Comparison of ENCODE assay signal across 19 mouse cellular contexts in the genomic region with DNA sequence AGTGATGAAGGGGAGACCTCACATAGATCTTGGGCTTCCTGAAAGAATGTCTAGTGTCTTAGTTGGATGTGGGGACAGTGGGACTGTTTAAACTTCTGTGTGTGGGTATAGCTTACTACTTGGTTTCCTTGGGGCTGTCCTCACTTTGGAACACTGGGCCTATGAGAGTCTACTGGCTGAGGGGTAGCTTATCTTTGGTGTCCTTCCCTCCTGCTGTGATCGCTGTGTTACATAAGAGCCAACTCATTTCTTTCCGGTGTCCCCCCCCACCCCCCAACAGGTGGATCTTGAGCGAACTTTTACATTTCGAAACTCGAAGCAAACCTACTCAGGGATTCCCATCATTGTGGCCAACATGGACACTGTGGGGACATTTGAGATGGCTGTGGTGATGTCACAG. TPM values are rescaled to one million over a fixed set of nuclear protein-coding genes. Genes with fewer than 3 reads are reported as not detected.
DNase-seq lines count a peak whose midpoint lies in the region; ATAC-seq and TF ChIP-seq lines count a peak whose summit lies in the region.
"Had no signal": no experiment of that assay in that cellular context is flagged by ENCODE, and none has a peak within 500 bp of the region (broad histone marks: within the 10 kb centered on the region; RNA-seq: fewer than 3 reads in every experiment).

No protein-coding gene starts in this region.

- H3K27me3 ChIP-seq in hindbrain, embryonic 10.5 days (ENCODE audit: insufficient read depth, poor library complexity, severe bottlenecking), result peaks cover 39% of the 10 kb centered on the region
- H3K27me3 ChIP-seq in hindbrain, embryonic 16.5 days (replicated peaks; ENCODE audit: control insufficient read depth, insufficient read depth, low read length), result no peaks in the 10 kb centered on the region
- peaks cover 3% of the 10 kb centered on the region; the same call in 1 of the 2 replicates for H3K27me3 ChIP-seq in limb, embryonic 10.5 days (ENCODE audit: low read depth, poor library complexity, severe bottlenecking)
- 0 out of 2 replicates have a peak, but pooled peaks cover 2% of the 10 kb centered on the region for H3K27me3 ChIP-seq in liver, postnatal 0 days (ENCODE audit: insufficient read depth, low read length)
- H3K27me3 ChIP-seq: heart, embryonic 15.5 days; limb, embryonic 15.5 days; megakaryocyte, embryonic 14.5 days; neural tube, embryonic 13.5 days had no signal

- 90% methylated on average over 5 of the region's 5 CpGs for WGBS in hindbrain, embryonic 10.5 days
- 92% methylated on average over 5 of the region's 5 CpGs for WGBS in hindbrain, embryonic 16.5 days
- 90% methylated on average over 5 of the region's 5 CpGs for WGBS in limb, embryonic 10.5 days
- 23% methylated on average over 5 of the region's 5 CpGs for WGBS in liver, postnatal 0 days (ENCODE audit: insufficient replicate concordance)

- DNase-seq in cerebellum, adult 11-12 months, result peak; percentile 2
- DNase-seq in cerebellum, postnatal 36 days, result no peak
- DNase-seq in hindbrain, embryonic 10.5 days (ENCODE audit: low spot score), result no peak
- DNase-seq in limb, embryonic 10.5 days (ENCODE audit: low spot score), result no peak
- DNase-seq in liver, postnatal 0 days, result no peak
- DNase-seq in testis, postnatal 14 days (ENCODE audit: low spot score), result no peak
- no peak for DNase-seq in urinary bladder, adult 18-20 months (ENCODE audit: low spot score in 2 of 2)
- DNase-seq: adrenal gland, adult 8-10 months; cerebellum, adult 11 months; cerebellum, postnatal 25 days; gastrocnemius, postnatal 14 days; lung, postnatal 10 days; right cerebral cortex, postnatal 25 days had no signal

- peak overlapping the region; percentile 53 for H3K27ac ChIP-seq in hindbrain, embryonic 10.5 days
- H3K27ac ChIP-seq in hindbrain, embryonic 16.5 days (ENCODE audit: low read depth, low read length), result no peak overlapping the region
- H3K27ac ChIP-seq in limb, embryonic 10.5 days, result 0 out of 2 replicates have a peak overlapping the region, but pooled peaks have one; percentile 31
- peak overlapping the region; percentile 37; the same call in 1 of the 2 replicates for H3K27ac ChIP-seq in liver, postnatal 0 days (ENCODE audit: low read depth)

- peaks cover 45% of the 10 kb centered on the region for H3K4me1 ChIP-seq in hindbrain, embryonic 10.5 days (replicated peaks)
- H3K4me1 ChIP-seq in hindbrain, embryonic 16.5 days (ENCODE audit: control insufficient read depth, insufficient read depth, low read depth, low read length), result peaks cover 19% of the 10 kb centered on the region
- peaks cover 48% of the 10 kb centered on the region for H3K4me1 ChIP-seq in limb, embryonic 10.5 days
- peaks cover 46% of the 10 kb centered on the region for H3K4me1 ChIP-seq in liver, postnatal 0 days (ENCODE audit: insufficient read depth)

- H3K4me3 ChIP-seq in hindbrain, embryonic 10.5 days, result no peak overlapping the region
- H3K4me3 ChIP-seq in hindbrain, embryonic 16.5 days (ENCODE audit: low read length), result no peak overlapping the region
- H3K4me3 ChIP-seq in limb, embryonic 10.5 days, result no peak overlapping the region
- peak overlapping the region; percentile 1; the same call in 1 of the 2 replicates for H3K4me3 ChIP-seq in liver, postnatal 0 days (ENCODE audit: low read depth, low read length)
- H3K4me3 ChIP-seq: heart, embryonic 15.5 days; limb, embryonic 15.5 days; neural tube, embryonic 13.5 days had no signal

- H3K9ac ChIP-seq in hindbrain, embryonic 16.5 days (ENCODE audit: low read depth, low read length), result no peak overlapping the region
- peak overlapping the region; percentile 35; the same call in 1 of the 2 replicates for H3K9ac ChIP-seq in liver, postnatal 0 days (replicated peaks)
- H3K9ac ChIP-seq: limb, embryonic 15.5 days; neural tube, embryonic 13.5 days had no signal

- no peak for TF ChIP-seq EP300 in liver, postnatal 0 days (IDR thresholded peaks at IDR 0.05; ENCODE audit: low read depth)

- no peak for ATAC-seq in hindbrain, embryonic 16.5 days
- ATAC-seq in liver, postnatal 0 days, result no peak
- ATAC-seq: inflammation-experienced regulatory T-cells, adult 6 months had no signal

- no peak overlapping the region for H3K4me2 ChIP-seq in hindbrain, embryonic 16.5 days (ENCODE audit: low read length)
- peak overlapping the region; percentile 93 for H3K4me2 ChIP-seq in liver, postnatal 0 days (ENCODE audit: low read depth, low read length)
- H3K4me2 ChIP-seq: heart, embryonic 15.5 days; limb, embryonic 15.5 days; neural tube, embryonic 13.5 days had no signal

- no peak for TF ChIP-seq CTCF in liver, postnatal 0 days (IDR thresholded peaks at IDR 0.05; ENCODE audit: low read depth)

- no peaks in the 10 kb centered on the region for H3K9me3 ChIP-seq in hindbrain, embryonic 10.5 days
- H3K9me3 ChIP-seq in hindbrain, embryonic 16.5 days (ENCODE audit: control insufficient read depth, low read length), result no peaks in the 10 kb centered on the region
- H3K9me3 ChIP-seq in limb, embryonic 10.5 days (replicated peaks), result no peaks in the 10 kb centered on the region
- no peaks in the 10 kb centered on the region for H3K9me3 ChIP-seq in liver, postnatal 0 days (ENCODE audit: low read length)
- H3K9me3 ChIP-seq: heart, embryonic 15.5 days; limb, embryonic 15.5 days; megakaryocyte, embryonic 14.5 days; neural tube, embryonic 13.5 days had no signal

- H3K36me3 ChIP-seq in hindbrain, embryonic 10.5 days, result no peaks in the 10 kb centered on the region
- no peaks in the 10 kb centered on the region for H3K36me3 ChIP-seq in hindbrain, embryonic 16.5 days (ENCODE audit: control insufficient read depth, insufficient read depth, low read length)
- H3K36me3 ChIP-seq in limb, embryonic 10.5 days, result no peaks in the 10 kb centered on the region
- H3K36me3 ChIP-seq in liver, postnatal 0 days (replicated peaks; ENCODE audit: insufficient read depth, low read length), result peaks cover 14% of the 10 kb centered on the region; the same call in 1 of the 2 replicates
- H3K36me3 ChIP-seq: heart, embryonic 15.5 days; limb, embryonic 15.5 days; neural tube, embryonic 13.5 days had no signal

RNA-seq across cellular contexts. Expression of a gene that starts 6.9 kb away (rescaled TPM):
- polyA plus RNA-seq in hindbrain, embryonic 10.5 days (2016; fragmentation: Nextera tagmentation; extraction: Ambion mirVana), result 38.3 and 44.1 TPM in 2 replicates
- 40.7 and 41.5 TPM in 2 replicates for polyA plus RNA-seq in hindbrain, embryonic 16.5 days (2015; fragmentation: Nextera tagmentation; extraction: Ambion mirVana)
- polyA plus RNA-seq in limb, embryonic 10.5 days (2016; fragmentation: Nextera tagmentation; extraction: Ambion mirVana), result 25.2 and 27.8 TPM in 2 replicates
- polyA plus RNA-seq in liver, postnatal 0 days (2015; fragmentation: Nextera tagmentation; extraction: Ambion mirVana), result 63.6 and 75.5 TPM in 2 replicates
